Mouse (Mus musculus) heart, postnatal 0 days (tissue): ENCODE results near the gene Cds1. TPM values are rescaled to one million over a fixed set of nuclear protein-coding genes. Genes with fewer than 3 reads are reported as not detected.

Experiments
- ATAC-seq: fragments of 200-750 bp; cut with Nextera tagmentation; 2 replicates; pipeline ENCODE4 v1.8.0; 2017; ENCODE audit warnings: low read depth, moderate number of reproducible peaks, moderate library complexity; ENCODE audit not compliant: insufficient read depth
- DNase-seq: peaks from one replicate; pipeline ENCODE4 v3.0.0-alpha.2; 2016; ENCODE audit warnings: low spot score
- H3K27ac ChIP-seq: fragments of 300-500 bp; sonication (generic); 2 replicates; pipeline ENCODE4 v1.5.1; 2014; ENCODE audit warnings: low read depth, mild to moderate bottlenecking
- H3K27me3 ChIP-seq: fragments of 300-500 bp; sonication (generic); 2 replicates; pipeline ENCODE4 v1.6.1; 2014; ENCODE audit warnings: low read length, mixed read lengths; ENCODE audit not compliant: control insufficient read depth, insufficient read depth
- H3K36me3 ChIP-seq: fragments of 300-500 bp; sonication (generic); replicated peaks from 2 replicates; pipeline ENCODE4 v1.6.1; 2014; ENCODE audit warnings: low read length, mixed read lengths; ENCODE audit not compliant: control insufficient read depth, insufficient read depth
- H3K4me1 ChIP-seq: fragments of 300-500 bp; sonication (generic); 2 replicates; pipeline ENCODE4 v1.6.1; 2014; ENCODE audit warnings: antibody characterized with exemption; ENCODE audit not compliant: control insufficient read depth, insufficient read depth
- H3K4me2 ChIP-seq: fragments of 300-500 bp; sonication (generic); 2 replicates; pipeline ENCODE4 v1.6.1; 2014; ENCODE audit warnings: low read depth, mild to moderate bottlenecking, low read length, moderate library complexity
- H3K4me3 ChIP-seq: fragments of 300-500 bp; sonication (generic); 2 replicates; pipeline ENCODE4 v1.5.1; 2014; ENCODE audit warnings: low read depth, low read length
- H3K9ac ChIP-seq: fragments of 300-500 bp; sonication (generic); replicated peaks from 2 replicates; pipeline ENCODE4 v1.6.1; 2014; ENCODE audit warnings: low read depth, low read length, mixed read lengths
- H3K9me3 ChIP-seq: fragments of 300-500 bp; sonication (generic); replicated peaks from 2 replicates; pipeline ENCODE4 v1.6.1; 2016; ENCODE audit warnings: low read length; ENCODE audit not compliant: control insufficient read depth
- CTCF ChIP-seq: IDR thresholded peaks from 2 replicates; pipeline ENCODE4 v1.5.1; 2016; ENCODE audit warnings: antibody characterized with exemption, control low read depth, low read depth
- EP300 ChIP-seq: IDR thresholded peaks from 2 replicates; pipeline ENCODE4 v1.6.1; 2016; ENCODE audit warnings: antibody characterized with exemption, low read depth
- WGBS: fragments of 180-500 bp; shearing (Covaris S2); extraction: QIAGEN DNeasy Blood & Tissue Kit; methylation state at CpG from one replicate; pipeline ENCODE4 v1.1.7; 2014; 5-methylcytosine and 5-hydroxymethylcytosine counted together
- polyA plus RNA-seq: library from polyadenylated mRNA; unstranded; fragments of >200 nt; fragmentation: Nextera tagmentation; extraction: Ambion mirVana; gene quantifications from 2 replicates; pipeline ENCODE4 v1.2.1, GENCODE M21; 2015
- total RNA-seq: library from RNA; depleted of rRNA; stranded (reverse); fragments of >200 nt; gene quantifications from 2 replicates; pipeline ENCODE4 v1.2.3, GENCODE M21; 2014; ENCODE audit warnings: low replicate concordance

The Cds1 gene
- total and polyA plus RNA-seq, 2 experiments from 2014 or later, result 0.45 to 7.0 TPM

DNA sequence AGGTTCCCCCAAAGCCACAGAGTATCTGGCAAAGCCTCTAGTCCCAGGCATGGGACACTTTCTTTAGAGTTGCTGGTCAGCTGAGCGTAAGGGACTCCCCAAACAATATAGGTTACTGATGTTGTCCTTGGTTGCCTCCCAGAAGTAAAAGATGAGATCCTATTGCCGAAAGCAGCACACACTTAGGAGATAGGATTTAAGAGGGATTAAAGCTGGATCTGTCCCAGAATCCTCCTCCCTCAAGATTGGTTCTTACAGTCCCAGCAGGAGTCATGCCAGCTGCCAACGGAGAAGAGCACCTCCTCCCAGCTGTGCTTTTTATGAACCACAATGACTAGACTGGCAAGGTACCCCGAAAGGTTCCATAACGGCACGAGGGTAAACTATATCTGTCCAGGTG is 20.0 kb upstream of the Cds1 start:
- 77% methylated on average over 6 of the region's 6 CpGs for WGBS
- no peak for DNase-seq

DNA sequence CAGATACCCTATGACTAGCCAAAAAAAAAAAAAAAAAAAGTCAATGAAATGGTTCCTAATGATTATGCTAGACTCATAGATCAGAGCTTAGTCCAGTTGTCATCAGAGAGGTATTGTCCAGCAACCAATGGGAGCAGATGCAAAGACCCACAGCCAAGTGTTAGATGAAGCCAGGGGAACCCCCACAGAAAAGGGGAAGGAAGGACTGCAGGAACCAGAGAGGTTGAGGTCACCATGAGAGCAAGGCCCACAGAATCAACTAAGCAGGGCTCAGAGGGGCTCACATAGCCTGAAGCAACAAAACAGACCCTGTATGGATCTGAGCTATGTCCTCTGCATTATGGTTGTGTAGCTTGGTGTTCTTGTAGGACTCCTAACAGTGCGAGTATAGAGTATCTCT is 11.2 kb upstream of the Cds1 start:
- ATAC-seq (no peak), DNase-seq (no peak)
- TF ChIP-seq EP300 (no peak), CTCF (no peak)
- no peaks in the 10 kb centered on the region for H3K4me1 ChIP-seq
- 45% methylated on average over 1 of the region's 1 CpGs for WGBS
- H3K4me2 ChIP-seq, result no peak overlapping the region
- no peak overlapping the region for H3K9ac ChIP-seq
- H3K4me3 ChIP-seq, result no peak overlapping the region
- H3K36me3 ChIP-seq, result no peaks in the 10 kb centered on the region
- H3K27ac ChIP-seq, result no peak overlapping the region
- no peaks in the 10 kb centered on the region for H3K27me3 ChIP-seq
- H3K9me3 ChIP-seq, result no peaks in the 10 kb centered on the region

More for the DNA sequence above, 20.0 kb upstream of the Cds1 start:
- Histone ChIP-seq H3K4me2 (no peak overlapping the region), H3K4me3 (no peak overlapping the region), H3K36me3 (no peaks in the 10 kb centered on the region), H3K27ac (no peak overlapping the region), H3K9ac (no peak overlapping the region), H3K4me1 (no peaks in the 10 kb centered on the region), H3K27me3 (no peaks in the 10 kb centered on the region), H3K9me3 (no peaks in the 10 kb centered on the region)
- ATAC-seq, result no peak
- TF ChIP-seq CTCF (no peak), EP300 (no peak)

DNA sequence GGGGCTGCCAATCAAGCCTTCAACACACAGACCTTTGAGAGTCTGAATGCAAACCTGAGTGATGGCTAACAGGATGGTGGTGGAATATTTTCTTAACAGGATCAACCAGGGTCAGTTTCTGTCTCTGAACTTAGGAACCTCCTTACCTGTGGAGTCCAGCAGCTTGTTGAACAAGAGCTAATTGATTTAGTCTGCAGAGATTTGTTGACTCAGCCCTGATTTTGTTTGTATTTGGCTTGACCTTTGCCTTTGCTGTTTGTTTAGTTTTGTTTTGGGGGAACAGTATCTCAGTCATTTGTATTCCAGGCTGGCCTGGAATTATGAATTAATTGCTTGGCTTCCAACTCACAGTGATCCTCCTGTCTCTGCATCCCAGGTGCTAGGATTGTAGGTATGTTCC is 7.3 kb upstream of the Cds1 start:
- H3K4me2 ChIP-seq, result no peak overlapping the region
- H3K4me1 ChIP-seq, result no peaks in the 10 kb centered on the region
- DNase-seq (no peak), ATAC-seq (no peak)
- TF ChIP-seq CTCF (no peak), EP300 (no peak)
- no peaks in the 10 kb centered on the region for H3K27me3 ChIP-seq
- no peaks in the 10 kb centered on the region for H3K9me3 ChIP-seq
- no peak overlapping the region for H3K9ac ChIP-seq
- H3K4me3 ChIP-seq, result no peak overlapping the region
- no peaks in the 10 kb centered on the region for H3K36me3 ChIP-seq
- H3K27ac ChIP-seq, result no peak overlapping the region

DNA sequence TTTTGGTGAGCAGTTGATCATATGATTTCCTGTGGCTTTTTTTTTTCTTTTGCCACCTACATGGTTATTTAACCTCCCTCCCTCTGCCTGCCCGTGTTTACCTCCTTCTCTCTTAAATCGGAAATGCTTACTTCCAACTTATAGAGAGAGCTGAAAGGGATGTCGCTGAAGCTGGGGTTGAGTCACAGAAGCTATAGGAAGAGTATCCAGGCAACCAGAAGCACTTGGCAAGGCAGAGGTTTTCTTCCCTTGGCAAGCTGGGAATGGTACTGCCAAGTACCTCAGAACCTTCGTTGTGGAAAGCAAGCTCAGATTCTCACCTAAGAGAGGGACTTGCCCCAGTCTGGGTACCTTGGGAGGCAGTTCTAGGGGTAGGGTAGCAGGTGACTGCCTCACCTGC is 3.2 kb upstream of the Cds1 start:
- H3K4me3 ChIP-seq, result no peak overlapping the region
- no peak overlapping the region for H3K4me2 ChIP-seq
- no peak overlapping the region for H3K27ac ChIP-seq
- no peaks in the 10 kb centered on the region for H3K36me3 ChIP-seq
- H3K27me3 ChIP-seq, result peaks cover 38% of the 10 kb centered on the region
- no peak for TF ChIP-seq EP300
- TF ChIP-seq CTCF, result no peak
- H3K4me1 ChIP-seq, result no peaks in the 10 kb centered on the region
- no peaks in the 10 kb centered on the region for H3K9me3 ChIP-seq
- ATAC-seq (no peak), DNase-seq (no peak)
- no peak overlapping the region for H3K9ac ChIP-seq
- WGBS, result 58% methylated on average over 4 of the region's 4 CpGs

DNA sequence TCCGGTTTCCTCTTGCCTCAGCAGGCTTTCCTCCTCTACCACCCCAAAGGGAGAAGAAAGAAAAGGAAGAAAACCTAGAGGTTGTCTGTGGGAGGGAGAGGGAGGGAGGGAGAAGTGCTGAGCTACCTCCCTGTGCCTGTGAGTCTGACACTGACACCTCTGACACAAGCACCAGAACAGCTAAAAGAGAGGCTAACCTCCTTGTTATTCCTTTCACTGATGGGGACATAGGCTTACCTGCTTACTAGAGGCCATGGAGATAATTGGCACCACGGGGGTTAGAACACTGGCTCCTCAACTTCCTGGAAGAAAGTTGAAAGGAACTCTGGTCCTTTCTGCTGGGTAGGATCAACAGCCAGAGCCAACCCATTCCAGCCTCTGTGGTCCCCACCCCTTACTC is 1.4 kb upstream of the Cds1 start:
- H3K4me1 ChIP-seq, result no peaks in the 10 kb centered on the region
- ATAC-seq, result no peak
- H3K9me3 ChIP-seq, result no peaks in the 10 kb centered on the region
- H3K9ac ChIP-seq, result no peak overlapping the region
- H3K27me3 ChIP-seq, result peaks cover 57% of the 10 kb centered on the region
- no peak overlapping the region for H3K4me3 ChIP-seq
- H3K4me2 ChIP-seq, result no peak overlapping the region
- H3K36me3 ChIP-seq, result no peaks in the 10 kb centered on the region
- H3K27ac ChIP-seq, result no peak overlapping the region
- no peak for DNase-seq
- TF ChIP-seq CTCF (no peak), EP300 (no peak)
- 13% methylated on average over 2 of the region's 2 CpGs for WGBS

DNA sequence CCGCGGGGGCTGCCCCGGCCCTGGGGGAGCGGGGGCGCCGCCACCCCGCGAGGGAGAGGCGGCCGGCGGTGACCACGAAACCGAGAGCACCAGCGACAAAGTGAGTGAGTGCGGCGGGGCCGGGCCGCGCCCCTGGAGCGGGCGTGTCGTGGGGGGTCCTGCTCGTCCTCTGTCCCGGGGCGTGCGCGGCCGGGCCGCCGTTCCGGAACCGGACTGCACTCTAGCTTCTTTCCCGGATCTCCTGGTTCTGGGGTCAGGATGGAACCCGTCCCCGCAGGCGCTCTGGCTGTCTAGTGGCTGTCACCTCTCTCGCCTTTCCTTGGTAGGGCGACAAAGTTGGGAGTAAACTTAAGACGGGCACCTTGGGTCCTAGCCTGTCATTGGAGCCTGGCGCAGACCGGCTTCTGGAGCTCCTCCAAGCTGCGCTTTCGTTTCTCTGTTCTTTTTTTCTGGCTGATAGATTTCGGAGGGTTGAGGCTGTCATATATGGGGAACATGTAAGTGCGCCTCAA is 516 bp downstream of the Cds1 start:
- ATAC-seq (no peak; the same call in 1 of the 2 replicates), DNase-seq (no peak)
- Histone ChIP-seq H3K9me3 (no peaks in the 10 kb centered on the region), H3K27me3 (peaks cover 63% of the 10 kb centered on the region), H3K4me1 (no peaks in the 10 kb centered on the region), H3K4me3 (peak overlapping the region; percentile 68), H3K9ac (peak overlapping the region; percentile 52), H3K36me3 (no peaks in the 10 kb centered on the region), H3K4me2 (peak overlapping the region; percentile 100), H3K27ac (no peak overlapping the region)
- TF ChIP-seq CTCF, result no peak
- 2% methylated on average over 24 of the region's 45 CpGs for WGBS
